Mouse (Mus musculus): ENCODE results near the gene Pim2.
A peak's percentile ranks its signal among the peaks of the same experiment; 100 is the strongest.
"Not testable (repeated sequence)": the region's sequence is repeated elsewhere in the genome, so short reads cannot be mapped to it uniquely, and the experiment has no call there.

Gene Pim2

DNA sequence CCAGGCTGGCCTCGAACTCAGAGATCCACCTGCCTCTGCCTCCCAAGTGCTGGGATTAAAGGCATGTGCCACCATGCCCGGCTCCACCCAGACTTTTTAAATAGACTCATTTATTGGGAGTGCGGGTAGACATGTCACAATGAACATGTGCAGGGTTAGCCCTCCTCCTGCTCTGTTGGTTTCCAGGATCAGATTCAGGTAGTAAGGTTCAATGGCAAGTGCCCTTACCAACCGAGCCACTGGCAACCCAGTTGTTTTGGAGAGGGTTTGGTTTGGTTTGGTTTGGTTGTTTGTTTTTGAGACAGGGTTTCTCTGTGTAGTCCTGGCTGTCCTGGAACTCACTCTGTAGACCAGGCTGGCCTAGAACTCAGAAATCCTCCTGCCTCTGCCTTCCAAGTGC, 31.2 kb downstream of the Pim2 start, which contains the start of gene Gm10490:
TSS of gene Gm10490 (plus strand) at position 301 of the 400 bp plus-strand sequence.
- DNase-seq = not testable (repeated sequence)

DNA sequence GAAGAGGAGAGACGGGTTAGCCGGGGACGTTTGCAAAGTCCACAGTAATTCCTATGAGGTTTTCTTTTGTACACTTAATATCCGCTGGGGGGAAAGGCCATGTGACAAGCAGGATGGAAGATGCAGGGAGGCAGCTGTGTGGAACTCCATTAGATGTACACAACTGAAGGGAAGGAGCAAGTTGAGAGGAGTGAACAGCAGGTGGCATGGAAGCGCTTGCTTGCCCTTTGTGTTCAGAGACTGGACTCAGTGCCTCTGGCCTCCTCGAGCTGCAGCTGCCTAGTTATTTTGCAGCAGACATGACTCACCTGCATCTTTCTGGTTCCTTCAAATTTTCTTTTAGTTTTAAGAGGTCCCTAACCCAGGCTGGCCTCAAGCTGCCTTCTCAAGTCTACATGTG, 32.4 kb downstream of the Pim2 start:
- no peak for DNase-seq

GRCm38 (mm10) chrX:7915669-7916068, 37.6 kb downstream of the Pim2 start:
- peak; percentile 41 for DNase-seq

GRCm38 (mm10) chrX:7917960-7918359, 39.9 kb downstream of the Pim2 start:
- not testable (repeated sequence) for DNase-seq

DNA sequence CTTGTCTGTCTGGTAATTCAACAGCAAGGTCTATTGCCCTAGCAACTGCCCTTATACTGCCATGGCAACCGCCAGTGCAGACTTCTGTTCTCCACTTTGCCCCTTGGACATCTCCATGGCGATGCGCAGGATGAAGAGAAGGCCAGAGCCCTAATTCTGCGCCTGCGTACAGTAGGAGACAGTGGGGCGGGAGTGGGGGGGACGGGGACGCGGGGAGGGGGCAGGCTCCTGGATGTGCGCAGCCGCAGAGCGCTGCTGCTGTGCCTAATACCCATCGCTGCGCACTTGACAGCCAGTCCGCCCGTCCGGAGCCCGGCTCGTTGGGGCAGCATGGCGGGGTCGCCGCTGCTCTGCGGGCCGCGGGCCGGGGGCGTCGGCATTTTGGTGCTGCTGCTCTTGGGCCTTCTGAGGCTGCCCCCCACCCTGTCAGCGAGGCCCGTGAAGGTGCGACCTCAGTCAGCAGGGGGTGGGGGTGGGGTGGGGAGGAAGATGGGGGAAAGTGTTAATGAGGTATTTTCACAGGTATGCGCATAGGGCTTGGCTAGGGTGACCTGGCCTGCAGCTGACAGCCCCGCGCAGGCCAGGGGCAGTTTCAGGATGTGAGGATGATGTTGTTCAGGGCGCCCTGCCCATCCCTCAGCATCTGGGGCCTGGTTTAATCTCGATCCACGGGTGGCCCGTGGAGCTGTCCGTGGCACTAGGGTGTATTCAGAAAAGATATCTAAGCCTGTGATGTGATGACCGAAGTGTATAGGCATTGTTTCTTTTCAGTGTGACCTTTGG, 41.7 kb downstream of the Pim2 start, which contains the start of gene Pcsk1n:
TSS of gene Pcsk1n (plus strand) at position 222 of the 783 bp plus-strand sequence.
- no peak for DNase-seq

- DNase-seq = peak; percentile 6
Measured at GRCm38 (mm10) chrX:7922032-7922431, 44.0 kb downstream of the Pim2 start.

- DNase-seq = no peak
Measured at GRCm38 (mm10) chrX:7926266-7926665, 48.2 kb downstream of the Pim2 start.

DNA sequence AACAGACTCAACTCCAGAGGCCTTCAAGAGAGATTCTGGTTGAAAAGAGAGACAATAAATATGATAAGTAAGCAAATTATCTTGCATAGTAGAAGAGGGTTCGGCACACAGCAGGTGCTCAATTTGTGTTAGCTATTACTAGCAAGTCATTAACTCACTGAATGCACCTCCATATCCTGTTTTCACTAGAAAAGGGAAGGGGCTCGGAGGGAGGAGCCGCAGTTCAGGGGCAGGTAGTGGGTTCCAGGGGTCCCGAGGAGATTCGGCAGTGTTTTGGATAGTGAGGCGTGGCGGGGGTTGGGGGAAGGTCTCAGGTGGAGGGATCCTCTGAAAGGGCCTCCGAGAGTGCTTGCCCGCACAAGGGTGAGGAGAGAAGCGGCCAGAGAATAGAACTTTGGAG, 49.1 kb downstream of the Pim2 start:
- DNase-seq = no peak

DNA sequence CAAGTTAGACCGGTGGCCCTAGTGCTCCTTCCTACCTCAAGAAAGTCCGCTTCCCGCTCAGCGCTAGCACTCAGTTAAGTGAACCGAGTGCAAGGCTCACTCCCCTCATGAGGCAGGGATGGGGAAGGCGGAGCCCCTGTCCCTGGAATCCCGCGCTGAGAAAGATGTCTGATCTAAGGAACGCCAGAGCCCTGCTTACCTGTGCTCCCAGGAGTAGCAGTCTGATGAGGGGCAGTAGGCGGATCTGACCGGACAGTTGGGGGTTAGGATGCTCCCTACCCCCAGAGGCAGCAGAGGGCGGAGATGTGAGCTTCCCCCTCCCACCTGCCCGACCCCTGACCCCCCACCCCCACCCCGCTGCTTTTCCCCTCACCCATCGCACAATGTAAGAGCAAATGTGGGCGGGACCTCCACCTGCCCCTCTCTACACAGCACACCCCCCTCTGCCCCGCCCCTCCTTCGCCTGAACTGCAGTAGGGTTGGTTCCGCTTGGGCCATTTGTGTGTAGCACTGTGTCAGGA, 50.3 kb downstream of the Pim2 start, which contains the start of gene Eras:
TSS of gene Eras (minus strand) at position 338 of the 521 bp plus-strand sequence.
- no peak for DNase-seq
